In genomic region chr19:54045412-54045811, GRCm38 (mm10) we compare ENCODE assay signal across 9 mouse cellular contexts. TPM values are rescaled to one million over a fixed set of nuclear protein-coding genes. Genes with fewer than 3 reads are reported as not detected.
DNase-seq lines count a peak whose midpoint lies in the region; ATAC-seq and TF ChIP-seq lines count a peak whose summit lies in the region.
"Had no signal": no experiment of that assay in that cellular context is flagged by ENCODE, and none has a peak within 500 bp of the region (broad histone marks: within the 10 kb centered on the region; RNA-seq: fewer than 3 reads in every experiment).

No protein-coding gene starts in this region.

- H3K27me3 ChIP-seq in lung, postnatal 0 days (replicated peaks; ENCODE audit: insufficient read depth, low read length) = peaks cover 49% of the 10 kb centered on the region
- H3K27me3 ChIP-seq in forebrain, embryonic 12.5 days = peaks cover 56% of the 10 kb centered on the region
- H3K27me3 ChIP-seq in limb, embryonic 11.5 days (ENCODE audit: control insufficient read depth, insufficient read depth, low read length) = peaks cover 47% of the 10 kb centered on the region

- H3K4me3 ChIP-seq in lung, postnatal 0 days (ENCODE audit: low read depth, low read length) = peak overlapping the region; percentile 47
- peak overlapping the region; percentile 57 for H3K4me3 ChIP-seq in forebrain, embryonic 12.5 days (replicated peaks)
- peak overlapping the region; percentile 41 for H3K4me3 ChIP-seq in limb, embryonic 11.5 days (ENCODE audit: low read depth, low read length)
- H3K4me3 ChIP-seq: erythroblast, embryonic 14.5 days had no signal

- DNase-seq in adrenal gland, postnatal 10 days = peak; percentile 13
- DNase-seq in adrenal gland, adult 18-20 months (ENCODE audit: low spot score in 2 of 2) = no peak
- DNase-seq in lung, postnatal 0 days (ENCODE audit: low spot score) = no peak
- DNase-seq in lung, postnatal 36 days = no peak
- peak; percentile 62 for DNase-seq in limb, embryonic 11.5 days (ENCODE audit: low spot score)
- DNase-seq in right cerebral cortex, postnatal 14 days = peak; percentile 35
- DNase-seq in cerebellum, postnatal 36 days = no peak

- peak overlapping the region; percentile 92 for H3K4me2 ChIP-seq in lung, postnatal 0 days (replicated peaks; ENCODE audit: low read depth, low read length)
- H3K4me2 ChIP-seq in forebrain, embryonic 12.5 days = peak overlapping the region; percentile 100
- peak overlapping the region; percentile 90 for H3K4me2 ChIP-seq in limb, embryonic 11.5 days (ENCODE audit: low read depth, severe bottlenecking)

- no peak overlapping the region for H3K27ac ChIP-seq in lung, postnatal 0 days (ENCODE audit: low read length)
- H3K27ac ChIP-seq in forebrain, embryonic 12.5 days = no peak overlapping the region
- no peak overlapping the region for H3K27ac ChIP-seq in limb, embryonic 11.5 days (replicated peaks; ENCODE audit: low read depth, low read length)

- TF ChIP-seq EP300 in lung, postnatal 0 days (IDR thresholded peaks at IDR 0.05) = no peak

- 0 out of 2 replicates have a peak overlapping the region, but pooled peaks have one; percentile 32 for H3K9ac ChIP-seq in lung, postnatal 0 days (replicated peaks; ENCODE audit: low read depth)
- peak overlapping the region; percentile 60 for H3K9ac ChIP-seq in forebrain, embryonic 12.5 days
- H3K9ac ChIP-seq in limb, embryonic 11.5 days (ENCODE audit: low read length) = peak overlapping the region; percentile 22

- no peaks in the 10 kb centered on the region for H3K9me3 ChIP-seq in lung, postnatal 0 days (ENCODE audit: low read length)
- no peaks in the 10 kb centered on the region for H3K9me3 ChIP-seq in forebrain, embryonic 12.5 days
- no peaks in the 10 kb centered on the region for H3K9me3 ChIP-seq in limb, embryonic 11.5 days (ENCODE audit: control insufficient read depth, low read length)

- WGBS in lung, postnatal 0 days = 7% methylated on average over 24 of the region's 29 CpGs
- under 1% methylated on average over 29 of the region's 29 CpGs for WGBS in forebrain, embryonic 12.5 days
- WGBS in limb, embryonic 11.5 days = 2% methylated on average over 29 of the region's 29 CpGs

- no peaks in the 10 kb centered on the region for H3K36me3 ChIP-seq in lung, postnatal 0 days (ENCODE audit: insufficient read depth, low read length)
- H3K36me3 ChIP-seq in forebrain, embryonic 12.5 days (replicated peaks) = no peaks in the 10 kb centered on the region
- H3K36me3 ChIP-seq in limb, embryonic 11.5 days (ENCODE audit: control insufficient read depth, insufficient read depth, low read length) = no peaks in the 10 kb centered on the region

- peaks cover 23% of the 10 kb centered on the region for H3K4me1 ChIP-seq in lung, postnatal 0 days (ENCODE audit: insufficient read depth, low read depth, low read length)
- peaks cover 36% of the 10 kb centered on the region for H3K4me1 ChIP-seq in forebrain, embryonic 12.5 days
- peaks cover 14% of the 10 kb centered on the region for H3K4me1 ChIP-seq in limb, embryonic 11.5 days (ENCODE audit: control insufficient read depth, insufficient read depth, low read length)

- ATAC-seq in lung, postnatal 0 days = no peak
- peak; percentile 25; the same call in 1 of the 2 replicates for ATAC-seq in forebrain, embryonic 12.5 days (ENCODE audit: low FRiP score)
- peak; percentile 56 for ATAC-seq in limb, embryonic 11.5 days (ENCODE audit: insufficient number of reproducible peaks, low FRiP score, low TSS enrichment, low read depth)

- no peak for TF ChIP-seq CTCF in lung, postnatal 0 days (IDR thresholded peaks at IDR 0.05)

RNA-seq across cellular contexts. Expression of gene Adra2a, which starts 1.5 kb away (rescaled TPM):
- total RNA-seq in adrenal gland, postnatal 10 days (2021) = 1 to 10 TPM; 2.2 to 2.3 TPM
- under 1 TPM; 0.33 to 0.38 TPM for total RNA-seq in adrenal gland, adult 18-20 months (2021)
- 0.08 and 0.14 TPM in 2 replicates for polyA plus RNA-seq in lung, postnatal 0 days (2015; fragmentation: Nextera tagmentation; extraction: Ambion mirVana)
- polyA plus RNA-seq in forebrain, embryonic 12.5 days (2016; fragmentation: Nextera tagmentation; extraction: Ambion mirVana) = 2.1 and 2.6 TPM in 2 replicates
- 0.14 TPM in 1 of 2 replicates, not detected in the other for polyA plus RNA-seq in limb, embryonic 11.5 days (2014; fragmentation: Nextera tagmentation; extraction: Ambion mirVana)

Comparison
In these comparisons a context has a peak if more than half of its experiments do, and no peak if none do; other contexts are left out.
1. DNase-seq: peak in adrenal gland, postnatal 10 days (single experiment), limb, embryonic 11.5 days (single experiment) and right cerebral cortex, postnatal 14 days (single experiment); none in adrenal gland, adult 18-20 months (0 of 2), lung, postnatal 0 days (single experiment), lung, postnatal 36 days (single experiment) and cerebellum, postnatal 36 days (0 of 2).
2. Peak in every context shown above with its lines, with median percentiles within 50 percentile points of each other: H3K4me2 ChIP-seq, H3K4me3 ChIP-seq and H3K9ac ChIP-seq.